Mouse (Mus musculus) ES-Bruce4 (cell line): ENCODE results near the gene Gpx8. TPM values are rescaled to one million over a fixed set of nuclear protein-coding genes. Genes with fewer than 3 reads are reported as not detected.

Experiments used
- H3K27ac ChIP-seq: 2 replicates; pipeline ENCODE4 v1.5.1; 2012; ENCODE audit warnings: low read length, inconsistent platforms; ENCODE audit not compliant: insufficient read depth
- H3K27me3 ChIP-seq: 2 replicates; pipeline ENCODE4 v1.6.1; 2012; ENCODE audit warnings: mild to moderate bottlenecking, low read length, inconsistent platforms; ENCODE audit not compliant: control insufficient read depth, poor library complexity, insufficient read depth, severe bottlenecking
- H3K36me3 ChIP-seq: 2 replicates; pipeline ENCODE4 v1.6.1; 2012; ENCODE audit warnings: inconsistent platforms, mild to moderate bottlenecking, low read length, moderate library complexity; ENCODE audit not compliant: control insufficient read depth, poor library complexity, insufficient read depth, severe bottlenecking
- H3K4me1 ChIP-seq: one replicate; pipeline ENCODE4 v1.8.1; 2011; ENCODE audit warnings: low read length; ENCODE audit not compliant: control insufficient read depth, insufficient read depth
- H3K4me3 ChIP-seq: 2 replicates; pipeline ENCODE4 v1.5.1; 2011; ENCODE audit warnings: low read depth, mild to moderate bottlenecking, low read length
- H3K9ac ChIP-seq: 2 replicates; pipeline ENCODE4 v1.6.1; 2012; ENCODE audit warnings: low read depth, mild to moderate bottlenecking, inconsistent platforms; ENCODE audit not compliant: poor library complexity, severe bottlenecking
- H3K9me3 ChIP-seq: replicated peaks from 2 replicates; pipeline ENCODE4 v1.6.1; 2012; ENCODE audit warnings: mild to moderate bottlenecking, low read length, inconsistent platforms; ENCODE audit not compliant: control insufficient read depth, poor library complexity, insufficient read depth, severe bottlenecking
- CTCF ChIP-seq: IDR thresholded peaks from one replicate; pipeline ENCODE4 v1.8.1; 2011; ENCODE audit warnings: low read depth, low read length
- EP300 ChIP-seq: IDR thresholded peaks from 2 replicates; pipeline ENCODE4 v1.6.1; 2011; ENCODE audit warnings: low read depth, low read length; ENCODE audit not compliant: insufficient read depth
- POLR2A ChIP-seq: IDR thresholded peaks from one replicate; pipeline ENCODE4 v1.8.1; 2011; ENCODE audit warnings: low read length; ENCODE audit not compliant: insufficient read depth
- polyA plus RNA-seq: library from polyadenylated mRNA; stranded (reverse); fragments of >200 nt; gene quantifications from 2 replicates; pipeline ENCODE4 v1.2.4, GENCODE M21; 2011; ENCODE audit warnings: low read depth; ENCODE audit not compliant: missing spikeins, insufficient read depth, insufficient read length

Gene Gpx8
- polyA plus RNA-seq, 1 experiment: 22.1 TPM

- Histone ChIP-seq H3K36me3 (no peaks in the 10 kb centered on the region), H3K9ac (no peak overlapping the region), H3K27ac (no peak overlapping the region), H3K4me1 (no peaks in the 10 kb centered on the region), H3K9me3 (no peaks in the 10 kb centered on the region), H3K4me3 (no peak overlapping the region), H3K27me3 (no peaks in the 10 kb centered on the region)
- TF ChIP-seq CTCF (no peak), POLR2A (no peak), EP300 (no peak)
Observed at GRCm38 (mm10) chr13:113079021-113079420, 32.8 kb upstream of the Gpx8 start.

GRCm38 (mm10) chr13:113064542-113064941 is 18.3 kb upstream of the Gpx8 start:
- no peak overlapping the region for H3K4me3 ChIP-seq
- TF ChIP-seq POLR2A: no peak
- no peak for TF ChIP-seq EP300
- no peak for TF ChIP-seq CTCF
- no peak overlapping the region for H3K9ac ChIP-seq
- H3K27ac ChIP-seq: no peak overlapping the region
- H3K36me3 ChIP-seq: no peaks in the 10 kb centered on the region
- H3K27me3 ChIP-seq: no peaks in the 10 kb centered on the region
- no peaks in the 10 kb centered on the region for H3K4me1 ChIP-seq
- no peaks in the 10 kb centered on the region for H3K9me3 ChIP-seq

GRCm38 (mm10) chr13:113061746-113062145 is 15.5 kb upstream of the Gpx8 start:
- Histone ChIP-seq H3K9me3 (no peaks in the 10 kb centered on the region), H3K27ac (no peak overlapping the region), H3K9ac (no peak overlapping the region), H3K4me1 (no peaks in the 10 kb centered on the region), H3K27me3 (no peaks in the 10 kb centered on the region), H3K36me3 (no peaks in the 10 kb centered on the region), H3K4me3 (no peak overlapping the region)
- TF ChIP-seq POLR2A: no peak
- no peak for TF ChIP-seq CTCF
- no peak for TF ChIP-seq EP300

- no peaks in the 10 kb centered on the region for H3K36me3 ChIP-seq
- no peaks in the 10 kb centered on the region for H3K4me1 ChIP-seq
- TF ChIP-seq POLR2A: no peak
- peak; percentile 40 for TF ChIP-seq CTCF
- H3K27ac ChIP-seq: no peak overlapping the region
- no peak overlapping the region for H3K9ac ChIP-seq
- H3K4me3 ChIP-seq: no peak overlapping the region
- H3K9me3 ChIP-seq: no peaks in the 10 kb centered on the region
- no peaks in the 10 kb centered on the region; the same call in 1 of the 2 replicates for H3K27me3 ChIP-seq
Observed at GRCm38 (mm10) chr13:113055826-113056225, 9.6 kb upstream of the Gpx8 start.

- Histone ChIP-seq H3K27me3 (no peaks in the 10 kb centered on the region; the same call in 1 of the 2 replicates), H3K9ac (no peak overlapping the region), H3K4me3 (no peak overlapping the region), H3K4me1 (no peaks in the 10 kb centered on the region), H3K27ac (no peak overlapping the region), H3K36me3 (no peaks in the 10 kb centered on the region), H3K9me3 (no peaks in the 10 kb centered on the region)
- TF ChIP-seq EP300 (no peak), POLR2A (no peak), CTCF (no peak)
Observed at GRCm38 (mm10) chr13:113054230-113054629, 8.0 kb upstream of the Gpx8 start.

GRCm38 (mm10) chr13:113047647-113048046 is 1.4 kb upstream of the Gpx8 start:
- TF ChIP-seq POLR2A (no peak), EP300 (no peak), CTCF (no peak)
- Histone ChIP-seq H3K9ac (no peak overlapping the region), H3K36me3 (no peaks in the 10 kb centered on the region), H3K4me1 (no peaks in the 10 kb centered on the region), H3K9me3 (no peaks in the 10 kb centered on the region), H3K4me3 (no peak overlapping the region), H3K27me3 (no peaks in the 10 kb centered on the region), H3K27ac (no peak overlapping the region)
